Mouse (Mus musculus) C2C12 (cell line): ENCODE results near the gene Pmvk.

ENCODE experiments used
- CEBPB ChIP-seq: IDR thresholded peaks from one replicate; pipeline ENCODE4 v1.6.1; 2011; ENCODE audit warnings: low read depth, mild to moderate bottlenecking, control low read depth, moderate library complexity
- CTCF ChIP-seq: IDR thresholded peaks from one replicate; pipeline ENCODE4 v1.5.1; 2011; ENCODE audit not compliant: control insufficient read depth, insufficient read depth, insufficient read length
- MAX ChIP-seq: IDR thresholded peaks from one replicate; pipeline ENCODE4 v1.6.1; 2011; ENCODE audit warnings: mild to moderate bottlenecking, control low read depth

- TF ChIP-seq CTCF (no peak), CEBPB (no peak), MAX (no peak)
Measured at GRCm38 (mm10) chr3:89435041-89435440, 19.3 kb upstream of the Pmvk start.
